Mouse (Mus musculus) brain, embryonic 14.5 days (tissue): ENCODE results near the gene Ccdc80.

ENCODE experiments used
- CTCF ChIP-seq: fragments of 200-500 bp; IDR thresholded peaks from 2 replicates; pipeline ENCODE4 v1.5.1; 2012; ENCODE audit warnings: inconsistent platforms, mild to moderate bottlenecking, moderate library complexity, borderline replicate concordance; ENCODE audit not compliant: insufficient read depth, insufficient read length; ENCODE audit errors: extremely low read depth
- POLR2A ChIP-seq: fragments of 200-500 bp; IDR thresholded peaks from 2 replicates; pipeline ENCODE4 v1.6.1; 2012; ENCODE audit warnings: mild to moderate bottlenecking, inconsistent platforms, borderline replicate concordance; ENCODE audit not compliant: poor library complexity, insufficient read depth, insufficient read length, severe bottlenecking; ENCODE audit errors: extremely low read depth

DNA sequence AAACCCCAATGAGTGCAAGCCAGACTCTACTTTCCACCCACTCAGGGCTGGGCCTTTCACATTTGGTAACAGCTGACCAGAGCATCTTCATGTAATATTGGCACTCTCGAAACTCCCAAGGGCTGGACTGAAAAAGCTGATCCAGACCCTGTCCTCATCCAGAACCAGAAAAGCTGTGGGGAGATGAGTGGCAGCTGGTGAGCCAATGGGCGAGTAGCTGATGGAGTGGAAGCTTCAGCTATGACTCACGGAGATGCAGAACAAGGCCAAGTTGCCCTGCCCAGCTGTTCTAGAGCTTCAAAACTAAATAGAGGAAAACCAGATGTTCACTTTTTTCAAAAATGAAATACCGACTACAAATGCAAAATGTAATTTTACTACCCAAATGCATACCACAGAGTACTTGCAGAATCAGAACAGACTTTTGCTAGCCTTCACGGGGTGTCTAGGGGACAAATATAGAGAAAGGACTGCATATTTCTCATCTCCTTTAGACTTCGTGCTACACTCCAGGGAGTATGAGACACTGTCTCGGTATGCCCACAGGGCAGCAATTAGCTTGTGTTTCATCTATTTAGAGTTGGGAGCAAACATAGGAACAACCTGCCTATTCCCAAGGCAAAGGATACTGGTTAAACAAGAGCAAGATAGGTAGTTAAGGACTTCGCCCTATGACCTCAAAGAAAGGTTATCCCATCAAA, 22.7 kb upstream of the Ccdc80 start:
- TF ChIP-seq CTCF (no peak), POLR2A (no peak)
